Mouse (Mus musculus) G1E (cell line): ENCODE data around the gene Robo2.

Experiments used
- CTCF ChIP-seq: IDR thresholded peaks from 2 replicates; pipeline ENCODE4 v1.5.1; 2012; ENCODE audit warnings: low read depth, low read length, inconsistent platforms, mixed read lengths
- POLR2AphosphoS5 ChIP-seq: IDR thresholded peaks from 2 replicates; pipeline ENCODE4 v1.6.1; 2012; ENCODE audit warnings: low read depth, low read length, inconsistent platforms; ENCODE audit not compliant: insufficient replicate concordance
- TAL1 ChIP-seq: conservative IDR thresholded peaks from 2 replicates; pipeline ENCODE4 v1.6.1; 2012; ENCODE audit warnings: low read depth, low read length, inconsistent platforms, mixed read lengths

DNA sequence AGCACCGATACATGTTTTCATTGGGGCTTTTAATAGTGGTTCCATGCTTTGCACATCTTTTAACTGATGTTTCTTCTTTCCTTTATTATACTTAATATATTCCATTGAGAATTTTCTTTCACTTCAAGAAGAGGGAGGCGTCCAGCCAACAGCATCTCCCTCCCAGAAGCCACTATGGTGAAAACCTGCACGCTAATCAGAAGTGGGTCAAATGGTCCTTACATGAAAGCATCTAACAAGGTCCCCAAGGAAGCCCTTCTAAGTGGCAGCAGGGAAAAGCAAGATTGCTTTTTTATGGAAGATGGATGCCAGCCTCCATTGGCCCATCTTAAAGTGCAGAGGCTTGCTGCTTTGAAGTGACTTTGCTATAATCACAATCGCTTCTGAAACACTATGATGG lies 300.5 kb downstream of the Robo2 start:
- no peak for TF ChIP-seq CTCF
- no peak for TF ChIP-seq TAL1
- no peak for TF ChIP-seq POLR2AphosphoS5
